Mouse (Mus musculus): ENCODE data around the gene Sarm1. TPM values are rescaled to one million over a fixed set of nuclear protein-coding genes. Genes with fewer than 3 reads are reported as not detected.

Sarm1 gene
- polyA plus RNA-seq, 1 experiment from 2014 or later: 0.25 TPM

- 60% methylated on average over 10 of the region's 10 CpGs for WGBS (ENCODE audit: insufficient replicate concordance)
- Histone ChIP-seq H3K4me2 (no peak overlapping the region), H3K9ac (no peak overlapping the region), H3K4me3 (no peak overlapping the region), H3K4me1 (peaks cover 8% of the 10 kb centered on the region), H3K27me3 (replicated peaks) (0 out of 2 replicates have a peak, but pooled peaks cover 3% of the 10 kb centered on the region), H3K9me3 (replicated peaks) (no peaks in the 10 kb centered on the region), H3K36me3 (no peaks in the 10 kb centered on the region), H3K27ac (no peak overlapping the region)
- ATAC-seq: no peak
These were observed 26.0 kb downstream of the Sarm1 start for GRCm38 (mm10) chr11:78471326-78472103.

GRCm38 (mm10) chr11:78467932-78468331 lies 29.6 kb downstream of the Sarm1 start:
- Histone ChIP-seq H3K4me1 (peaks cover 44% of the 10 kb centered on the region), H3K36me3 (no peaks in the 10 kb centered on the region), H3K9me3 (replicated peaks) (no peaks in the 10 kb centered on the region), H3K27me3 (replicated peaks) (0 out of 2 replicates have a peak, but pooled peaks cover 3% of the 10 kb centered on the region), H3K4me2 (no peak overlapping the region), H3K9ac (no peak overlapping the region), H3K4me3 (no peak overlapping the region), H3K27ac (no peak overlapping the region)
- WGBS (ENCODE audit: insufficient replicate concordance): 27% methylated on average over 3 of the region's 3 CpGs
- ATAC-seq: no peak

DNA sequence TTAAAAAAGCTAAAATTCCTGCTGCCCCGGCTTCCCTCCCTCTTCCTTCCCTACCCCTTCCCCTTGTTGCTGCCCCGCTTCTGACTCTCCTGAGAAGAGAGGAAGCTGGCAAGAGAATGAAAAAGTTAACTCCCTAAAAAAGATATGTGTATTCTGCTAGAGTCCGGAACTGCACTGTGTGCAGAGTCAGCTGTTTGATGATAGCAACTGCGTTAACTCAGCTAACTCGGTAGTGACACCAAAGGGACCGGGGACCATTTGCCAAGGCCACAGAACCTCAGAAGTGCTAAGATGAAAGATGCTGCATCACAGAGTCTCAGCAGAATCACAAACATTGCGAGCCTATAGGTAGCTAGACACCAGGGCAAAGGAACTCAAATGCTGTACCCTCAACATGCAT lies 30.0 kb downstream of the Sarm1 start:
- 55% methylated on average over 7 of the region's 7 CpGs for WGBS (ENCODE audit: insufficient replicate concordance)
- Histone ChIP-seq H3K27me3 (replicated peaks) (0 out of 2 replicates have a peak, but pooled peaks cover 2% of the 10 kb centered on the region), H3K4me2 (no peak overlapping the region), H3K9me3 (replicated peaks) (no peaks in the 10 kb centered on the region), H3K4me3 (no peak overlapping the region), H3K27ac (no peak overlapping the region), H3K36me3 (no peaks in the 10 kb centered on the region), H3K4me1 (peaks cover 48% of the 10 kb centered on the region), H3K9ac (no peak overlapping the region)
- ATAC-seq: no peak

- H3K4me1 ChIP-seq: peaks cover 48% of the 10 kb centered on the region
- no peaks in the 10 kb centered on the region for H3K27me3 ChIP-seq (replicated peaks)
- peak overlapping the region; percentile 65 for H3K4me3 ChIP-seq
- H3K9ac ChIP-seq: peak overlapping the region; percentile 74; the same call in 1 of the 2 replicates
- WGBS (ENCODE audit: insufficient replicate concordance): 69% methylated on average over 23 of the region's 23 CpGs
- no peak overlapping the region for H3K27ac ChIP-seq
- H3K36me3 ChIP-seq: no peaks in the 10 kb centered on the region
- peak; percentile 27; the same call in 1 of the 2 replicates for ATAC-seq
- peak overlapping the region; percentile 90 for H3K4me2 ChIP-seq
- H3K9me3 ChIP-seq (replicated peaks): peaks cover 6% of the 10 kb centered on the region; the same call in 1 of the 2 replicates
These were observed 31.2 kb downstream of the Sarm1 start for GRCm38 (mm10) chr11:78466242-78466912.

DNA sequence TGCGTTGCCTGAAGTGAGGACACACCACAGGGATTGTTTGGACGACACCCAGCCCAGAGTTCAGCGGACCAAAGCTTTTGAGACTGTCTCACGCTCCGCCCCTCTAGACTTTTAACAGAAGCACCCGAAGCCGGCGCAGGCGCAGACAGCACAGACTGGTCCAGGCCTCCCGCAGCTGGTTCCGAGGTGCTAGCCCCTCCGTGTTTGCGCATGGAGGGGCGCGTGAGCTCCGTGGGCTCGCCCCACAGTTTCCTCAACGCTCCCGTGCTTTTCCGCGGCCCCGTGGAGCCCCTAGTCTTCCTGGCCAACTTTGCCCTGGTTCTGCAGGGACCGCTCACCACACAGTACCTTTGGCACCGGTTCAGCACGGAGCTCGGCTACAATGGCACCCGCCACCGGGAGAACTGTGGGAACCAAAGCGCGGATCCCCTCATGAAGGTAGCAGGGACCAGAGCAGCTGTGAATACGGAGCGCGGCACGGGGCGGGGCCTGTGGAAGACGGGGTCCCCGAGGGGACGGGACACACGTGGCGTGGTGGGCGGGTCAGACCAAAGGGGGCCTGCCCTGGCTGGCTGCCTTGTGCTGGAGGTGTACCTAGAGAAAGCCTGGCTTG lies 31.9 kb downstream of the Sarm1 start, which contains the start of gene Slc46a1:
Gene Slc46a1, plus strand, starts transcription at position 130 of the 613 bp plus-strand sequence.
- no peaks in the 10 kb centered on the region for H3K27me3 ChIP-seq (replicated peaks)
- H3K27ac ChIP-seq: peak within 1 kb of the TSS; percentile 81
- peaks cover 48% of the 10 kb centered on the region for H3K4me1 ChIP-seq
- H3K9me3 ChIP-seq (replicated peaks): peaks cover 6% of the 10 kb centered on the region; the same call in 1 of the 2 replicates
- H3K4me2 ChIP-seq: peak within 1 kb of the TSS; percentile 90
- no peaks in the 10 kb centered on the region for H3K36me3 ChIP-seq
- WGBS (ENCODE audit: insufficient replicate concordance): under 1% methylated on average over 41 of the region's 41 CpGs
- ATAC-seq: peak; percentile 86
- H3K4me3 ChIP-seq: peak within 1 kb of the TSS; percentile 65
- peak within 1 kb of the TSS; percentile 74 for H3K9ac ChIP-seq

GRCm38 (mm10) chr11:78465116-78465515 lies 32.4 kb downstream of the Sarm1 start:
- WGBS (ENCODE audit: insufficient replicate concordance): 51% methylated on average over 9 of the region's 9 CpGs
- no peak for ATAC-seq
- H3K9me3 ChIP-seq (replicated peaks): peaks cover 6% of the 10 kb centered on the region; the same call in 1 of the 2 replicates
- H3K4me2 ChIP-seq: peak overlapping the region; percentile 90
- H3K4me1 ChIP-seq: peaks cover 48% of the 10 kb centered on the region
- H3K36me3 ChIP-seq: no peaks in the 10 kb centered on the region
- peak overlapping the region; percentile 65 for H3K4me3 ChIP-seq
- H3K27me3 ChIP-seq (replicated peaks): no peaks in the 10 kb centered on the region
- H3K9ac ChIP-seq: no peak overlapping the region
- no peak overlapping the region for H3K27ac ChIP-seq

DNA sequence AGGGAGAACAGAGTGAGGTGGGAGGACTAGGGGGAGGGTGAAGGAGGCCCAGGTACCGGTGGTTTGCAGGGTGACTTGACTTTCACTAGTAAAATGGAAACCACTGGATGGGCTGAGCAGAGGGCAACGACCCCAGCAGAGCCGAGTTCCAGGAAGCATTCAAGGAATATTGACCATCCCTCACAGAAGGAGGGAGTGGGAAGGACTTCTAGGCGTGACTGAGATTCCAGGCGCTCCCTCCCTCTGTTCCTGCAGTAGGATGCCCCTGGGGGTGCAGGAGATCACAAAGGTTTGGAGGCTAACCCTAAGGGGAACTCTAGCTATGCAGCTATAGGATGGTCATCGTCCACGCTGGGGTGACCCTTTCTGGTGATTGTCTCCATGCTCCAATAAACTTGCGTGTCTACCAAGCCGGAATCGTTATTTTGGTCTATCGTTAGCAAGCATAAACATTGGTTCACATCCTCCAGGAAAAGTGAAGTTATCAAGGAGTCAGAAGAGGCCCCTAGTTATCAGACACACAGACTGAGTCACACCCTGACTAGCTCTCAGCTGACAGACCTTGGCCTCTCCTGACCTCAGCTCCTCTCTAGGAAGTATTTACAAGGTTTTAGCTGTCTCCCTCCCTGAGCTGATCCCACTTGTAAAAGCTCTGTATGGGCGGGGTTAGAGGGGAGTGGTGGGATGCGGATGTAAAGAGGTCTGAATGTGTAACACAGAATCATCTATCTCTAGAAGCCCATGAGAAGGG lies 34.1 kb downstream of the Sarm1 start:
- peak overlapping the region; percentile 37 for H3K4me2 ChIP-seq

DNA sequence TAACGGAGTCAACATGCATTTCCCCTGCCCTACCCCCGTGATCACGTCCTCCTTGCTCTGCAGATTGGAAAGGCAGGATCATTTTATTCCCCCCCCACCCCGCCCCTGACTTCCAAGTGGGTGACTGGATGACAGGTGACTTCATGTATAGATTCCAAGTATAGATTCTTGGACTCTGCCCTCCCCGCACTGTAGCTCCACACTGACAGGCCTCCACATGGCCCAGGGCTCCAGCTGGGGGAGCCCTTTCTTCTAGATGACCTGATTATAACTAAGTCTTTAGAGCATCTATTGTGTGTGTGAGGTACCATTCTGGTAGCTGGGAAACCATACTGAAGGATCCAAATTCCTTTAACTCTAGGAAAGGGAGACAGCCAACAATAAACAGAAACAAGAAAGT lies 34.9 kb downstream of the Sarm1 start:
- Histone ChIP-seq H3K27me3 (replicated peaks) (no peaks in the 10 kb centered on the region), H3K27ac (no peak overlapping the region), H3K4me2 (no peak overlapping the region), H3K9me3 (replicated peaks) (peaks cover 6% of the 10 kb centered on the region; the same call in 1 of the 2 replicates), H3K4me3 (no peak overlapping the region), H3K36me3 (no peaks in the 10 kb centered on the region), H3K4me1 (peaks cover 48% of the 10 kb centered on the region), H3K9ac (no peak overlapping the region)
- no peak for ATAC-seq
- WGBS (ENCODE audit: insufficient replicate concordance): 69% methylated on average over 5 of the region's 5 CpGs

More for the DNA sequence above, 34.1 kb downstream of the Sarm1 start:
- WGBS (ENCODE audit: insufficient replicate concordance): 40% methylated on average over 13 of the region's 13 CpGs
- ATAC-seq: no peak
- peaks cover 6% of the 10 kb centered on the region; the same call in 1 of the 2 replicates for H3K9me3 ChIP-seq (replicated peaks)
- H3K27ac ChIP-seq: no peak overlapping the region
- H3K4me1 ChIP-seq: peaks cover 48% of the 10 kb centered on the region
- H3K27me3 ChIP-seq (replicated peaks): no peaks in the 10 kb centered on the region
- no peaks in the 10 kb centered on the region for H3K36me3 ChIP-seq
- no peak overlapping the region for H3K4me3 ChIP-seq
- H3K9ac ChIP-seq: no peak overlapping the region

DNA sequence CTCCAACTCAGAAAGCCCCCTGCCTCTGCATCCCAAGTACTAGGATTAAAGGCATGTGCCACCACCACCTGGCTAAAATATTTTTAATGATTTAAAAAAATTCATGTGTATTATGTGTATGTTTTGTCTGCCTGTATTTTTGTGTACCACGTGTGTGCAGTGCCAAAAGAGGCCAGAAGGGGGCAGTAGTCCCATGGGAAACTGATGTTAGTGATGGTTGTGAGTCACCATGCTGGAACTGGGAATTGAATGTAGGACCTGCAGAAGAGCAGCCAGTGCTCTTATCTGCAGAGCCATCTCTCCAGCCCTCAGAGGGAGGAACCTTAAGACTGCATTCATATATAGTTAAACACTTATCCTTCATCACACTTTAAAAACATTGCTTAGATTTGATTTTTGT lies 35.7 kb downstream of the Sarm1 start:
- 63% methylated on average over 1 of the region's 1 CpGs for WGBS (ENCODE audit: insufficient replicate concordance)
- Histone ChIP-seq H3K9me3 (replicated peaks) (peaks cover 6% of the 10 kb centered on the region; the same call in 1 of the 2 replicates), H3K27me3 (replicated peaks) (no peaks in the 10 kb centered on the region), H3K36me3 (no peaks in the 10 kb centered on the region), H3K4me1 (peaks cover 44% of the 10 kb centered on the region), H3K27ac (no peak overlapping the region), H3K4me3 (no peak overlapping the region), H3K4me2 (no peak overlapping the region), H3K9ac (no peak overlapping the region)
- no peak for ATAC-seq

- Histone ChIP-seq H3K9me3 (replicated peaks) (peaks cover 6% of the 10 kb centered on the region; the same call in 1 of the 2 replicates), H3K4me2 (no peak overlapping the region), H3K27me3 (replicated peaks) (peaks cover 18% of the 10 kb centered on the region), H3K9ac (no peak overlapping the region), H3K36me3 (no peaks in the 10 kb centered on the region), H3K27ac (no peak overlapping the region), H3K4me3 (no peak overlapping the region), H3K4me1 (peaks cover 12% of the 10 kb centered on the region)
- WGBS (ENCODE audit: insufficient replicate concordance): 73% methylated on average over 17 of the region's 17 CpGs
- no peak for ATAC-seq
These were observed 38.8 kb downstream of the Sarm1 start for GRCm38 (mm10) chr11:78458740-78459139.

- peaks cover 37% of the 10 kb centered on the region for H3K27me3 ChIP-seq (replicated peaks)
- no peak for ATAC-seq
- H3K36me3 ChIP-seq: no peaks in the 10 kb centered on the region
- H3K9me3 ChIP-seq (replicated peaks): no peaks in the 10 kb centered on the region
- H3K9ac ChIP-seq: no peak overlapping the region
- 26% methylated on average over 5 of the region's 5 CpGs for WGBS (ENCODE audit: insufficient replicate concordance)
- H3K4me3 ChIP-seq: no peak overlapping the region
- no peak overlapping the region for H3K4me2 ChIP-seq
- no peaks in the 10 kb centered on the region for H3K4me1 ChIP-seq
- no peak overlapping the region for H3K27ac ChIP-seq
These were observed 42.2 kb downstream of the Sarm1 start for GRCm38 (mm10) chr11:78455308-78455707.
